Mouse (Mus musculus) small intestine, adult 2 months (tissue): ENCODE data around the gene Ccnf.

Source experiments
- CTCF ChIP-seq: fragments of 200-500 bp; IDR thresholded peaks from 2 replicates; pipeline ENCODE4 v1.5.1; 2012; ENCODE audit warnings: low read depth, mild to moderate bottlenecking, control low read depth, inconsistent platforms, low read length, moderate library complexity, mixed read lengths; ENCODE audit not compliant: insufficient replicate concordance, insufficient read length; ENCODE audit errors: extremely low read depth
- POLR2A ChIP-seq: fragments of 200-500 bp; IDR thresholded peaks from 2 replicates; pipeline ENCODE4 v1.6.1; 2012; ENCODE audit warnings: low read depth, mild to moderate bottlenecking, control low read depth, inconsistent platforms, low read length, moderate library complexity

GRCm38 (mm10) chr17:24225851-24226250, 25.4 kb downstream of the Ccnf start:
- TF ChIP-seq POLR2A = no peak
- no peak for TF ChIP-seq CTCF
